22 mouse cellular contexts compared by ENCODE assay signal in genomic region chr10:53329257-53329656, GRCm38 (mm10). TPM values are rescaled to one million over a fixed set of nuclear protein-coding genes. Genes with fewer than 3 reads are reported as not detected.
DNase-seq lines count a peak whose midpoint lies in the region; ATAC-seq and TF ChIP-seq lines count a peak whose summit lies in the region.
"Had no signal": no experiment of that assay in that cellular context is flagged by ENCODE, and none has a peak within 500 bp of the region (broad histone marks: within the 10 kb centered on the region; RNA-seq: fewer than 3 reads in every experiment).

No protein-coding gene starts in this region.

- no peak overlapping the region for H3K4me3 ChIP-seq in gastrocnemius, adult 2 months
- H3K4me3 ChIP-seq in heart, embryonic 12.5 days: no peak overlapping the region
- no peak overlapping the region for H3K4me3 ChIP-seq in heart, embryonic 16.5 days (ENCODE audit: low read length)
- no peak overlapping the region for H3K4me3 ChIP-seq in heart, postnatal 0 days (ENCODE audit: low read depth, low read length)
- H3K4me3 ChIP-seq: embryonic facial prominence, embryonic 15.5 days; erythroblast, embryonic 14.5 days; hindbrain, embryonic 15.5 days; kidney, embryonic 15.5 days had no signal

- WGBS in heart, embryonic 12.5 days: 23% methylated on average over 3 of the region's 3 CpGs
- WGBS in heart, embryonic 16.5 days: 24% methylated on average over 3 of the region's 3 CpGs
- 11% methylated on average over 3 of the region's 3 CpGs for WGBS in heart, postnatal 0 days

- peak overlapping the region; percentile 44; the same call in 1 of the 2 replicates for H3K4me2 ChIP-seq in heart, embryonic 12.5 days
- peak overlapping the region; percentile 45; the same call in 1 of the 2 replicates for H3K4me2 ChIP-seq in heart, embryonic 16.5 days (ENCODE audit: low read depth, low read length)
- H3K4me2 ChIP-seq in heart, postnatal 0 days (ENCODE audit: low read depth, low read length): peak overlapping the region; percentile 41
- H3K4me2 ChIP-seq: embryonic facial prominence, embryonic 15.5 days; hindbrain, embryonic 15.5 days; kidney, embryonic 15.5 days had no signal

- intact Hi-C loops in gastrocnemius, adult 2 months (cut with DNase I): no loop called here
- intact Hi-C loops in gastrocnemius, postnatal 36 days (cut with DNase I): no loop called here
- intact Hi-C loops in heart, postnatal 25 days (cut with DNase I): no loop called here

- no peaks in the 10 kb centered on the region for H3K27me3 ChIP-seq in heart, embryonic 12.5 days (replicated peaks)
- no peaks in the 10 kb centered on the region for H3K27me3 ChIP-seq in heart, embryonic 16.5 days (ENCODE audit: control insufficient read depth, insufficient read depth, low read length)
- no peaks in the 10 kb centered on the region for H3K27me3 ChIP-seq in heart, postnatal 0 days (ENCODE audit: control insufficient read depth, insufficient read depth, low read length)
- H3K27me3 ChIP-seq: embryonic facial prominence, embryonic 15.5 days; hindbrain, embryonic 15.5 days; kidney, embryonic 15.5 days had no signal

- H3K9me3 ChIP-seq in heart, embryonic 12.5 days (replicated peaks): no peaks in the 10 kb centered on the region
- H3K9me3 ChIP-seq in heart, embryonic 16.5 days (replicated peaks; ENCODE audit: control insufficient read depth, low read length): no peaks in the 10 kb centered on the region
- H3K9me3 ChIP-seq in heart, postnatal 0 days (replicated peaks; ENCODE audit: control insufficient read depth, low read length): no peaks in the 10 kb centered on the region
- H3K9me3 ChIP-seq: embryonic facial prominence, embryonic 15.5 days; hindbrain, embryonic 15.5 days; kidney, embryonic 15.5 days had no signal

- H3K27ac ChIP-seq in gastrocnemius, adult 2 months: peak overlapping the region; percentile 48; the same call in 1 of the 2 replicates
- H3K27ac ChIP-seq in heart, embryonic 12.5 days (ENCODE audit: poor library complexity, severe bottlenecking): peak overlapping the region; percentile 88
- peak overlapping the region; percentile 92 for H3K27ac ChIP-seq in heart, embryonic 16.5 days (ENCODE audit: low read length)
- H3K27ac ChIP-seq in heart, postnatal 0 days (ENCODE audit: low read depth): peak overlapping the region; percentile 90
- H3K27ac ChIP-seq: embryonic facial prominence, embryonic 15.5 days; hindbrain, embryonic 15.5 days; kidney, embryonic 15.5 days had no signal

- TF ChIP-seq EP300 in heart, postnatal 0 days (IDR thresholded peaks at IDR 0.05; ENCODE audit: low read depth): peak; percentile 70; the same call in 1 of the 2 replicates

- no peak for ATAC-seq in heart, embryonic 12.5 days (ENCODE audit: insufficient number of reproducible peaks, low FRiP score)
- no peak for ATAC-seq in heart, embryonic 16.5 days (replicated peaks; ENCODE audit: extremely low read depth, insufficient read depth, low FRiP score)
- ATAC-seq in heart, postnatal 0 days (ENCODE audit: insufficient read depth, low read depth): no peak
- ATAC-seq: intestine, embryonic 16.5 days had no signal

- no peak for TF ChIP-seq CTCF in gastrocnemius, adult 2 months (IDR thresholded peaks at IDR 0.05)
- TF ChIP-seq CTCF in heart, postnatal 0 days (IDR thresholded peaks at IDR 0.05; ENCODE audit: low read depth): no peak

- H3K4me1 ChIP-seq in heart, embryonic 12.5 days (replicated peaks): peaks cover 50% of the 10 kb centered on the region
- H3K4me1 ChIP-seq in heart, embryonic 16.5 days (ENCODE audit: control insufficient read depth, insufficient read depth, low read length): peaks cover 28% of the 10 kb centered on the region
- peaks cover 48% of the 10 kb centered on the region for H3K4me1 ChIP-seq in heart, postnatal 0 days (ENCODE audit: control insufficient read depth, insufficient read depth)
- H3K4me1 ChIP-seq: embryonic facial prominence, embryonic 15.5 days; hindbrain, embryonic 15.5 days had no signal

- no peak overlapping the region; the same call in 1 of the 2 replicates for H3K9ac ChIP-seq in heart, embryonic 12.5 days
- H3K9ac ChIP-seq in heart, embryonic 16.5 days (ENCODE audit: low read length): no peak overlapping the region; the same call in 1 of the 2 replicates
- H3K9ac ChIP-seq in heart, postnatal 0 days (replicated peaks; ENCODE audit: low read depth, low read length): peak overlapping the region; percentile 37
- H3K9ac ChIP-seq: embryonic facial prominence, embryonic 15.5 days; hindbrain, embryonic 15.5 days; kidney, embryonic 15.5 days had no signal

- no peaks in the 10 kb centered on the region for H3K36me3 ChIP-seq in heart, embryonic 12.5 days
- H3K36me3 ChIP-seq in heart, embryonic 16.5 days (ENCODE audit: control insufficient read depth, insufficient read depth): no peaks in the 10 kb centered on the region
- H3K36me3 ChIP-seq in heart, postnatal 0 days (replicated peaks; ENCODE audit: control insufficient read depth, insufficient read depth, low read length): no peaks in the 10 kb centered on the region
- H3K36me3 ChIP-seq: embryonic facial prominence, embryonic 15.5 days; hindbrain, embryonic 15.5 days; kidney, embryonic 15.5 days had no signal

- DNase-seq in gastrocnemius, adult 2 months: no peak
- no peak for DNase-seq in gastrocnemius, postnatal 36 days
- DNase-seq in heart, postnatal 25 days (ENCODE audit: low spot score): no peak
- DNase-seq in heart, adult 8-10 months (ENCODE audit: low spot score): no peak
- DNase-seq in heart, postnatal 0 days (ENCODE audit: low spot score): no peak
- DNase-seq in ovary, postnatal 10 days (ENCODE audit: low spot score): no peak
- DNase-seq: adrenal gland, adult 8-10 months; adrenal gland, postnatal 36 days; cerebellum, adult 11 months; cerebellum, adult 8-10 months; cerebellum, postnatal 14 days; embryo, embryonic 11 days; gastrocnemius, postnatal 14 days; kidney, adult 2 months had no signal

RNA-seq across cellular contexts. Expression of gene Pln, which starts 8.2 kb away (rescaled TPM):
- total RNA-seq in gastrocnemius, adult 2 months (2021): 10 to 100 TPM in 1 of 2 experiments, 1 to 10 TPM in 1; 7.6 to 25.9 TPM
- total RNA-seq in gastrocnemius, postnatal 36 days (2021): 1 to 10 TPM; 4.5 to 7.9 TPM
- 666 and 709 TPM in 2 replicates for polyA plus RNA-seq in heart, embryonic 12.5 days (2016; fragmentation: Nextera tagmentation; extraction: Ambion mirVana)
- total RNA-seq in heart, postnatal 25 days (2021): 1,000 to 10,000 TPM; 6,036 to 6,221 TPM
- polyA plus RNA-seq in heart, embryonic 16.5 days (2015; fragmentation: Nextera tagmentation; extraction: Ambion mirVana): 1,143 and 1,291 TPM in 2 replicates
- total RNA-seq in heart, adult 8-10 months (2022): 1,000 to 10,000 TPM; 7,188 to 8,681 (median 7,674) TPM
- 3,810 and 4,371 TPM in 2 replicates for total RNA-seq in heart, postnatal 0 days (2014; rRNA removed; ENCODE audit: low replicate concordance)
- polyA plus RNA-seq in heart, postnatal 0 days (2015; fragmentation: Nextera tagmentation; extraction: Ambion mirVana): 3,198 and 3,248 TPM in 2 replicates
- total RNA-seq: ES-E14 had no signal
- polyA plus RNA-seq: erythroblast, embryonic 14.5 days had no signal

RNA-seq across cellular contexts. Expression of gene Cep85l, which starts 50.5 kb away (rescaled TPM):
- total RNA-seq in gastrocnemius, adult 2 months (2021): 10 to 100 TPM; 45.6 to 62.4 TPM
- 10 to 100 TPM; 61.9 to 66.6 TPM for total RNA-seq in gastrocnemius, postnatal 36 days (2021)
- 5.5 TPM in 2 replicates for polyA plus RNA-seq in heart, embryonic 12.5 days (2016; fragmentation: Nextera tagmentation; extraction: Ambion mirVana)
- 10 to 100 TPM; 14.5 to 16.1 TPM for total RNA-seq in heart, postnatal 25 days (2021)
- 4.7 and 5.1 TPM in 2 replicates for polyA plus RNA-seq in heart, embryonic 16.5 days (2015; fragmentation: Nextera tagmentation; extraction: Ambion mirVana)
- 10 to 100 TPM; 13.1 to 16.0 (median 14.3) TPM for total RNA-seq in heart, adult 8-10 months (2022)
- total RNA-seq in heart, postnatal 0 days (2014; rRNA removed; ENCODE audit: low replicate concordance): 17.6 and 21.2 TPM in 2 replicates
- polyA plus RNA-seq in heart, postnatal 0 days (2015; fragmentation: Nextera tagmentation; extraction: Ambion mirVana): 3.3 and 4.1 TPM in 2 replicates

Comparison
In these comparisons a context has a peak if more than half of its experiments do, and no peak if none do; other contexts are left out.
1. RNA of gene Pln, which starts 8.2 kb away (total RNA-seq): 7,188 to 8,681 TPM in heart, adult 8-10 months, 6,036 to 6,221 TPM in heart, postnatal 25 days and 3,810 to 4,371 TPM in heart, postnatal 0 days; 7.6 to 25.9 TPM in gastrocnemius, adult 2 months and 4.5 to 7.9 TPM in gastrocnemius, postnatal 36 days; every median in the first group is over 100 times any median in the second.
2. Peak in every context shown above with its lines, with median percentiles within 50 percentile points of each other: H3K27ac ChIP-seq and H3K4me2 ChIP-seq.